In the genomic region with DNA sequence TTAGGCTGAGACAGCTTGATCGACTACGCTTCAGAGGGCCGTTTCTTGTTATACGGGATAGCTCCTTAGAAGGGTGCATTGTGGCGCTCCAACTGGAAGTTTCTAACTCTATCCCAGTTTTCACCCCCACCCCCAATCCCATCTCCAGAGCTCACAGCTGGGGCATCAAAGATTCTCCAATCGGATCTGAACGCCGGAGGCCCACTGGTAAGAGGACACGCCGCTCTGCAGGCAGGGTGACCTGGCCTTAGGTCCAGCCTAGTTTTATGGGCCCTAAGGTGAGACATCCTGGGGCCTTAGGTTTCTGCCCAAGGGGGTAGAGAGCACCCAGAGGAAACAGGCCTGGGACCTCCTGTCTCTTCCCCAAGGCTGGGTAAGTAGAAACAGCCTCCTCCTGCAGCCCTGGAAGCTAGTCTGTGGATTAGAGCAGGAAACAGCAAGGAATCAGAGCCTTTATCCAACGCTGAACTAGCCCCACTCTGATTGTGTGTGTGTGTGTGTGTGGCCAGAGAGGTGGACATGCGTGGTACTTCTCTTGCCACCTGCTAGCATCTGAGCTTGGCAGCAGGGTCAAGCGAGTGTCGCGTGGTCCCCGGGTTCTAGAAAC, we compare ENCODE assay signal across 10 mouse cellular contexts. TPM values are rescaled to one million over a fixed set of nuclear protein-coding genes. Genes with fewer than 3 reads are reported as not detected.
DNase-seq lines count a peak whose midpoint lies in the region; ATAC-seq and TF ChIP-seq lines count a peak whose summit lies in the region.
"Had no signal": no experiment of that assay in that cellular context is flagged by ENCODE, and none has a peak within 500 bp of the region (broad histone marks: within the 10 kb centered on the region; RNA-seq: fewer than 3 reads in every experiment).

No protein-coding gene starts in this region.

- peak overlapping the region; percentile 26; the same call in 1 of the 2 replicates for H3K4me3 ChIP-seq in lung, postnatal 0 days (ENCODE audit: low read depth, low read length)
- H3K4me3 ChIP-seq in limb, embryonic 14.5 days (replicated peaks; ENCODE audit: low read length): peak overlapping the region; percentile 37
- peak overlapping the region; percentile 11; the same call in 1 of the 2 replicates for H3K4me3 ChIP-seq in stomach, postnatal 0 days (ENCODE audit: low read depth, low read length)
- H3K4me3 ChIP-seq: erythroblast, embryonic 14.5 days had no signal

- H3K27me3 ChIP-seq in lung, postnatal 0 days (replicated peaks; ENCODE audit: insufficient read depth, low read length): peaks cover 79% of the 10 kb centered on the region
- peaks cover 77% of the 10 kb centered on the region for H3K27me3 ChIP-seq in limb, embryonic 14.5 days (ENCODE audit: control insufficient read depth, insufficient read depth, low read length)
- H3K27me3 ChIP-seq in stomach, postnatal 0 days (ENCODE audit: control insufficient read depth, insufficient read depth, low read length): peaks cover 32% of the 10 kb centered on the region

- 9% methylated on average over 16 of the region's 16 CpGs for WGBS in lung, postnatal 0 days
- 5% methylated on average over 16 of the region's 16 CpGs for WGBS in limb, embryonic 14.5 days
- WGBS in stomach, postnatal 0 days: 17% methylated on average over 16 of the region's 16 CpGs

- TF ChIP-seq EP300 in lung, postnatal 0 days (IDR thresholded peaks at IDR 0.05): no peak
- TF ChIP-seq EP300 in stomach, postnatal 0 days (optimal IDR thresholded peaks at IDR 0.05): no peak

- TF ChIP-seq CTCF in lung, postnatal 0 days (IDR thresholded peaks at IDR 0.05): no peak
- no peak for TF ChIP-seq CTCF in stomach, postnatal 0 days (IDR thresholded peaks at IDR 0.05; ENCODE audit: low read depth)

- H3K9me3 ChIP-seq in lung, postnatal 0 days (ENCODE audit: low read length): no peaks in the 10 kb centered on the region
- no peaks in the 10 kb centered on the region for H3K9me3 ChIP-seq in limb, embryonic 14.5 days (ENCODE audit: control insufficient read depth, low read length)
- no peaks in the 10 kb centered on the region for H3K9me3 ChIP-seq in stomach, postnatal 0 days (ENCODE audit: control insufficient read depth, low read length)

- ATAC-seq in lung, postnatal 0 days: no peak
- ATAC-seq in limb, embryonic 14.5 days (ENCODE audit: low FRiP score, low read depth): no peak; the same call in 1 of the 2 replicates
- no peak; the same call in 1 of the 2 replicates for ATAC-seq in stomach, postnatal 0 days (ENCODE audit: low FRiP score, low TSS enrichment)

- TF ChIP-seq POLR2A in limb, embryonic 14.5 days (IDR thresholded peaks at IDR 0.05; ENCODE audit: borderline replicate concordance, extremely low read depth, insufficient read depth, insufficient read length): no peak

- H3K4me1 ChIP-seq in lung, postnatal 0 days (ENCODE audit: insufficient read depth, low read depth, low read length): peaks cover 7% of the 10 kb centered on the region; the same call in 1 of the 2 replicates
- peaks cover 20% of the 10 kb centered on the region for H3K4me1 ChIP-seq in limb, embryonic 14.5 days (ENCODE audit: control insufficient read depth, insufficient read depth, low read length)
- 0 out of 2 replicates have a peak, but pooled peaks cover 2% of the 10 kb centered on the region for H3K4me1 ChIP-seq in stomach, postnatal 0 days (replicated peaks; ENCODE audit: control insufficient read depth, insufficient read depth)

- H3K36me3 ChIP-seq in lung, postnatal 0 days (ENCODE audit: insufficient read depth, low read length): no peaks in the 10 kb centered on the region
- no peaks in the 10 kb centered on the region for H3K36me3 ChIP-seq in limb, embryonic 14.5 days (ENCODE audit: control insufficient read depth, insufficient read depth, low read length)
- H3K36me3 ChIP-seq in stomach, postnatal 0 days (ENCODE audit: control insufficient read depth, insufficient read depth, low read length): no peaks in the 10 kb centered on the region

- no peak overlapping the region for H3K9ac ChIP-seq in lung, postnatal 0 days (replicated peaks; ENCODE audit: low read depth)
- H3K9ac ChIP-seq in limb, embryonic 14.5 days (ENCODE audit: low read depth, low read length, severe bottlenecking): no peak overlapping the region
- no peak overlapping the region for H3K9ac ChIP-seq in stomach, postnatal 0 days (ENCODE audit: low read length)

- DNase-seq in cerebellum, postnatal 4 days (ENCODE audit: low spot score in 2 of 2): peak; percentile 8 to 18
- no peak for DNase-seq in cerebellum, adult 9-11 months
- DNase-seq in lung, postnatal 0 days (ENCODE audit: low spot score): no peak
- DNase-seq in lung, postnatal 36 days: no peak
- no peak for DNase-seq in limb, embryonic 14.5 days (ENCODE audit: low spot score)
- no peak for DNase-seq in stomach, postnatal 0 days (ENCODE audit: low spot score)
- DNase-seq in adrenal gland, postnatal 25 days: no peak
- DNase-seq in cerebellum, adult 11 months: no peak

- no peak overlapping the region for H3K27ac ChIP-seq in lung, postnatal 0 days (ENCODE audit: low read length)
- no peak overlapping the region for H3K27ac ChIP-seq in limb, embryonic 14.5 days (replicated peaks; ENCODE audit: low read depth, low read length)
- no peak overlapping the region for H3K27ac ChIP-seq in stomach, postnatal 0 days (replicated peaks)

- no peak overlapping the region for H3K4me2 ChIP-seq in lung, postnatal 0 days (replicated peaks; ENCODE audit: low read depth, low read length)
- peak overlapping the region; percentile 77 for H3K4me2 ChIP-seq in limb, embryonic 14.5 days (replicated peaks; ENCODE audit: low read depth, low read length, severe bottlenecking)
- H3K4me2 ChIP-seq in stomach, postnatal 0 days (replicated peaks; ENCODE audit: low read depth): peak overlapping the region; percentile 28; the same call in 1 of the 2 replicates

RNA-seq across cellular contexts. Expression of gene Rfx4, which starts 3.8 kb away (rescaled TPM):
- polyA plus RNA-seq in lung, postnatal 0 days (2015; fragmentation: Nextera tagmentation; extraction: Ambion mirVana): 0.08 TPM in 1 of 2 replicates, not detected in the other
- polyA plus RNA-seq in limb, embryonic 14.5 days (2012; rRNA removed): 0.41 TPM in 2 replicates
- 0.12 and 0.15 TPM in 2 replicates for polyA plus RNA-seq in limb, embryonic 14.5 days (2014; fragmentation: Nextera tagmentation; extraction: Ambion mirVana)
- not detected in 2 replicates for polyA plus RNA-seq in stomach, postnatal 0 days (2015; fragmentation: Nextera tagmentation; extraction: Ambion mirVana)
- total RNA-seq in adrenal gland, postnatal 25 days (2021): not detected in 2 replicates
- total RNA-seq: neutrophil, adult 5-6 weeks had no signal
- polyA plus RNA-seq: erythroblast, embryonic 14.5 days had no signal

Comparison
In these comparisons a context has a peak if more than half of its experiments do, and no peak if none do; other contexts are left out.
1. DNase-seq: peak in cerebellum, postnatal 4 days (2 of 2); none in cerebellum, adult 9-11 months (single experiment), lung, postnatal 0 days (single experiment), lung, postnatal 36 days (single experiment), limb, embryonic 14.5 days (single experiment), stomach, postnatal 0 days (single experiment), adrenal gland, postnatal 25 days (single experiment) and cerebellum, adult 11 months (single experiment).
2. Peak in every context shown above with its lines, with median percentiles within 50 percentile points of each other: H3K4me3 ChIP-seq.